Mouse (Mus musculus) embryonic fibroblast, embryonic 13.5 days (primary cell): Measurements from ENCODE around the gene Kansl1l.

Experiments
- CTCF ChIP-seq: IDR thresholded peaks from 2 replicates; pipeline ENCODE4 v1.5.1; 2011; ENCODE audit warnings: mild to moderate bottlenecking, control low read depth, low read length, moderate library complexity, borderline replicate concordance; ENCODE audit not compliant: insufficient read depth
- POLR2A ChIP-seq: IDR thresholded peaks from 2 replicates; pipeline ENCODE4 v1.6.1; 2011; ENCODE audit warnings: low read depth, mild to moderate bottlenecking, control low read depth, low read length, moderate library complexity

GRCm38 (mm10) chr1:66863741-66864495 is 46.6 kb upstream of the Kansl1l start:
- TF ChIP-seq CTCF (no peak), POLR2A (no peak)
